Mouse (Mus musculus) gastrocnemius, adult 8-10 months (tissue): ENCODE measurements around the gene Grm4. TPM values are rescaled to one million over a fixed set of nuclear protein-coding genes. Genes with fewer than 3 reads are reported as not detected.

ENCODE experiments used
- DNase-seq, 2 experiments: peaks; one replicate each; pipeline ENCODE4 v3.0.0; 2022; ENCODE audit warnings: low spot score in 2 of 2
- total RNA-seq, 4 experiments: library from RNA; stranded (reverse); gene quantifications; 2 replicates each; pipeline ENCODE4 v1.2.4; 2022

Gene Grm4
- under 1 TPM in 1 of 4 experiments, not detected in 3; 0.11 TPM for total RNA-seq

- no peak for DNase-seq
Measured at GRCm38 (mm10) chr17:27521303-27521702, at the start of gene Grm4. Gene Grm4, minus strand, starts transcription at chr17:27521403.

GRCm38 (mm10) chr17:27568228-27568627 is 47.0 kb upstream of the Grm4 start:
- no peak for DNase-seq

- no peak for DNase-seq
Measured at GRCm38 (mm10) chr17:27565942-27566267, 44.7 kb upstream of the Grm4 start.

- DNase-seq, result peak; percentile 94 to 95
Measured at GRCm38 (mm10) chr17:27565163-27565941, 44.1 kb upstream of the Grm4 start, which contains the start of gene AI413582. Gene AI413582, minus strand, starts transcription at chr17:27565756.

- DNase-seq, result no peak
Measured at GRCm38 (mm10) chr17:27564391-27565162, 43.4 kb upstream of the Grm4 start.

GRCm38 (mm10) chr17:27563771-27564244 is 42.6 kb upstream of the Grm4 start:
- no peak for DNase-seq

GRCm38 (mm10) chr17:27561809-27562526 is 40.8 kb upstream of the Grm4 start:
- DNase-seq, result no peak

- DNase-seq, result no peak
Measured at GRCm38 (mm10) chr17:27560926-27561480, 39.8 kb upstream of the Grm4 start.

- DNase-seq, result no peak
Measured at GRCm38 (mm10) chr17:27559596-27559995, 38.4 kb upstream of the Grm4 start.

GRCm38 (mm10) chr17:27558845-27559244 is 37.6 kb upstream of the Grm4 start:
- no peak for DNase-seq

GRCm38 (mm10) chr17:27557927-27558661 is 36.9 kb upstream of the Grm4 start:
- no peak for DNase-seq

GRCm38 (mm10) chr17:27557181-27557926 is 36.2 kb upstream of the Grm4 start:
- no peak for DNase-seq

- peak; percentile 69 to 77 for DNase-seq
Measured at GRCm38 (mm10) chr17:27556315-27557011, 35.3 kb upstream of the Grm4 start, which contains the start of gene Hmga1. Gene Hmga1, plus strand, starts transcription at chr17:27556497.

GRCm38 (mm10) chr17:27555512-27556172 is 34.4 kb upstream of the Grm4 start:
- DNase-seq, result no peak

GRCm38 (mm10) chr17:27555075-27555511 is 33.9 kb upstream of the Grm4 start:
- DNase-seq, result no peak

- DNase-seq, result no peak
Measured at GRCm38 (mm10) chr17:27554062-27554960, 33.1 kb upstream of the Grm4 start.
